ENCODE assay signal across 37 mouse cellular contexts in genomic region chr9:110379361-110379760, GRCm38 (mm10). TPM values are rescaled to one million over a fixed set of nuclear protein-coding genes. Genes with fewer than 3 reads are reported as not detected.
"Had no signal": no experiment of that assay in that cellular context is flagged by ENCODE, and none has a peak within 500 bp of the region (broad histone marks: within the 10 kb centered on the region; RNA-seq: fewer than 3 reads in every experiment).

No protein-coding gene starts in this region.

- H3K4me1 ChIP-seq: hindbrain, embryonic 12.5 days; hindbrain, embryonic 13.5 days; hindbrain, embryonic 15.5 days; intestine, embryonic 15.5 days had no signal

- H3K27me3 ChIP-seq: heart, embryonic 12.5 days; heart, embryonic 15.5 days; hindbrain, embryonic 12.5 days; hindbrain, embryonic 13.5 days; hindbrain, embryonic 15.5 days; intestine, embryonic 15.5 days; kidney, embryonic 15.5 days had no signal

- H3K9me3 ChIP-seq: heart, embryonic 10.5 days; heart, embryonic 12.5 days; heart, embryonic 13.5 days; heart, embryonic 15.5 days; hindbrain, embryonic 10.5 days; hindbrain, embryonic 12.5 days; hindbrain, embryonic 13.5 days; hindbrain, embryonic 15.5 days; intestine, embryonic 15.5 days; kidney, embryonic 15.5 days had no signal

- H3K27ac ChIP-seq: heart, embryonic 10.5 days; heart, embryonic 13.5 days; heart, embryonic 15.5 days; hindbrain, embryonic 10.5 days; hindbrain, embryonic 12.5 days; hindbrain, embryonic 13.5 days; hindbrain, embryonic 14.5 days; hindbrain, embryonic 15.5 days; hindbrain, postnatal 0 days; intestine, embryonic 15.5 days; kidney, embryonic 15.5 days; kidney, postnatal 0 days; layer of hippocampus, adult 2 months had no signal

- H3K4me3 ChIP-seq: heart, embryonic 10.5 days; heart, embryonic 12.5 days; heart, embryonic 13.5 days; heart, embryonic 15.5 days; hindbrain, embryonic 10.5 days; hindbrain, embryonic 12.5 days; hindbrain, embryonic 13.5 days; hindbrain, embryonic 15.5 days; intestine, embryonic 15.5 days; kidney, embryonic 15.5 days; layer of hippocampus, adult 2 months had no signal

- H3K9ac ChIP-seq: heart, embryonic 12.5 days; heart, embryonic 13.5 days; heart, embryonic 15.5 days; hindbrain, embryonic 12.5 days; hindbrain, embryonic 13.5 days; hindbrain, embryonic 14.5 days; hindbrain, embryonic 15.5 days; intestine, embryonic 15.5 days; kidney, embryonic 15.5 days had no signal

- H3K4me2 ChIP-seq: heart, embryonic 11.5 days; heart, embryonic 12.5 days; heart, embryonic 13.5 days; heart, embryonic 15.5 days; hindbrain, embryonic 12.5 days; hindbrain, embryonic 13.5 days; hindbrain, embryonic 14.5 days; hindbrain, embryonic 15.5 days; intestine, embryonic 15.5 days; kidney, embryonic 15.5 days had no signal

- ATAC-seq: hindbrain, embryonic 16.5 days; hindbrain, postnatal 0 days; inflammation-experienced regulatory T-cells, adult 6 months; intestine, postnatal 0 days had no signal

- DNase-seq: heart, postnatal 10 days; heart, postnatal 14 days; heart, postnatal 36 days; kidney, adult 11 months; kidney, adult 18-20 months; kidney, adult 2 months; kidney, adult 8-10 months; kidney, adult 9 months; kidney, postnatal 10 days; kidney, postnatal 14 days; kidney, postnatal 36 days; kidney, postnatal 4 days; layer of hippocampus, adult 9-11 months; layer of hippocampus, postnatal 36 days had no signal

RNA-seq across cellular contexts. Expression of gene Ngp, which starts 40.2 kb away (rescaled TPM):
- total RNA-seq: heart, postnatal 25 days; layer of hippocampus, adult 18-20 months; layer of hippocampus, adult 2 months; layer of hippocampus, postnatal 14 days; layer of hippocampus, postnatal 36 days had no signal
- polyA plus RNA-seq: heart, embryonic 10.5 days; hindbrain, embryonic 10.5 days; kidney, embryonic 14.5 days; large intestine, adult 2 months had no signal
